Mouse (Mus musculus): ENCODE results near the gene Hsf2bp.

Hsf2bp gene

GRCm38 (mm10) chr17:31937141-31937554 is 99.0 kb downstream of the Hsf2bp start:
- no peak for DNase-seq (ENCODE audit: low spot score in 2 of 2)

- no peak for DNase-seq (ENCODE audit: low spot score in 2 of 2)
Observed at GRCm38 (mm10) chr17:31935841-31936240, 100.3 kb downstream of the Hsf2bp start.

DNA sequence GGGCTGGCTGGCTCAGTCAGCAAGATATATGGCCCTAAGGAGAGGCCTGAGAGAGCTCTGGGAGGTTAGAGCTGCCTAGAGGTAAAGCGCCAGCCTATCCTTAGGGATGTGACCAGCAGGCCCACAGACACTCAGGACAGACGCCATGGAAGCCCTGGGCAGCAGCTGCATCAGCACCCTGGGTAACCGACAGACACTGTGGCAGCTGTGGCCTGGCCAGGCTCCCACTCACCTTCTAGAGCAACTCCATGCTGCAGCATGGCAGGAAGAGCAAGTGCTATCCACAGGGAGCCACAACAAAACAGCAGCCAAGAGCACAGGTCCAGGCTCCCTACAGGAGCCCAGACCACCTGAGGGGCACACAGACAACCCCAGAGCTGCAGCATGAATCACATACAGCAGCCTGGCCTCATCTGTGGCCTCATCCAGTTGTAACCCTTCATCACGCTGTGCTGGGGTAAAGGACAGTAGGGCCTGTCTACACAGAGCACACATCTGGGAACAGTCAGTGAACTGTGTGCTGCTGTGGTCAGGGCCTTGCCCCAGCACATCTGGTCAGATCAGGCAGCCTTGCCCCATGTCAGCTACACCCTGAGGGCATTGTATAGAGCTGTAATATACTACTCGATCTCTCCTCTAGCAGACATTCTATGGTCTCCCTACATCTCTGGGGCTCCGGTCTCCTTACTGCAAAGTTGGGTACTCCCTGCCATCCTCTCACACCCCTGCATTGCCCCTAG is 100.9 kb downstream of the Hsf2bp start:
- no peak for DNase-seq (ENCODE audit: low spot score in 2 of 2)

GRCm38 (mm10) chr17:31933956-31934355 is 102.2 kb downstream of the Hsf2bp start:
- DNase-seq (ENCODE audit: low spot score in 2 of 2) = no peak

GRCm38 (mm10) chr17:31931499-31931898 is 104.7 kb downstream of the Hsf2bp start:
- DNase-seq (ENCODE audit: low spot score in 2 of 2) = no peak

- no peak for DNase-seq (ENCODE audit: low spot score in 2 of 2)
Observed at GRCm38 (mm10) chr17:31929844-31930715, 106.1 kb downstream of the Hsf2bp start.

DNA sequence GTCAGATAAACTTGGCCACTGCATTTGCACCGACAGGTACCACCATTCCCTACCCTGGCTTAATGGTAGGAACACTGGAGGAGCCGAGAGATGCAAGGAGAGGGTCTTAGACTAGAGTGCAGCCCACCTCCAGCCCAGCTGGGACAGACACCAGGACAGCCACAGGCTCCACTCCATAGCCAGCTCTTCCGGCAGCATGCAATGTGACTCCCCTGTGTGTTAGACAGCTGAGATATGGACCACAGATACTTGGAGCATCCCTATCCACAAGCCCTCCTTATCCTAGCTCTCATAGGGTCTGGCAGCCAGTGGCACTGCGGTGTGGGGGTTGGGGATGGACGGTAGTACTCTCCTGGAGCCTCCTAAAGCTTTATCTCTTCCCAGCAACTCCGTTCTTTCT is 107.1 kb downstream of the Hsf2bp start:
- no peak for DNase-seq (ENCODE audit: low spot score in 2 of 2)

DNA sequence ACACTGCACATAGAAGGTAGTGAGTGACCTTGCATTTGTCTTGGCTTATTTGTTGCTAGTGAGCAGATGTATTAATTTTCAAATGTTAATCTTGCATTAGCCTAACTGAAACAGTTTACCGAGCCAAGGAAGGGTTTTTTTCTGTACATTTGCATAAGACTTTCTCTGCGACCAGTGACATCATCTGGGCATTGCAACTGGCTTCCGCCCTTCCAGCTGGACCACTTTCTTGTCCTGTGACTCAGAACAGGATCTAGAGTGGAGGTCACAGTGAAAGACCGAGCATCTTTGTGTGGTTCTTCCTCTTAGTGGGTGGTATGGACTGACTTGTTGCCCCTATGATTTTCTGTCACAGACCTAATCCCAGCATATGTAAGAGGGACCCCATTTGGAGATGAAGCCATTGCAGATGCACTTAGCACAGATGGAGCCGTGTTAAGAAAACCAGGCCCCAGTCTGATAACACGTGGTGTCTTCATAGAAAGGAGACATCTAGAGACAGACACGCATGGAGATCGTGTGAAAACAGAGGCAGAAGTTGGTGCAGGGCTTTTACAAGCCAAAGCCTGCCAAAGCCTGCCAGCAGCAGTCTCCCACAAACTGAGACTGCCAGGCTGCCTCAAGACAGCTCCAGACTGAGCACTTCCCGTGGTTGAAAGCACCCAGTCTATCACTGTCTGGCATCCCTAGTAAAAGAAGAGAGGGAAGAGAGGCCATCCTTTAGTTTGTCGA is 108.1 kb downstream of the Hsf2bp start:
- DNase-seq (ENCODE audit: low spot score in 2 of 2) = peak in 1 of 2 experiments; percentile 13

DNA sequence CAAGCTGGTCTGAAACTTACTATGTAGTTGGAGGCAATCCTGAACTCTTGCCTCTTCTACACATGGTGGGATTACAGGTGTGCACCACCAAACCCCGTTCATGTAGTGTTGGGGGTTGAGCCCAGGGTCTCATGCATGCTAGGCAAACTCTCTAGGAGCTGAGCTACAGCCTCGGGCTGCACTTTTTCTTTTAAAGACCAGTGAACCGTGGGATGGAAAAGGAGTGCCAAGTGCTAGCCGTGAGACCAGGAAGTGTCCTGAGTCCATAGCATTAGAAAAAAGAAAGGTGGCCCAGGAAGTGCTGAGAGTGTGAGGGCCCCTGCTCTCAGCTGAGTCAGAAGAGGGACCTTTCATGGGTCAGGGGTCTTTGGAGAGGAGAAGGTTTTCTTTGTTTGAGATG is 111.9 kb downstream of the Hsf2bp start:
- no peak for DNase-seq (ENCODE audit: low spot score in 2 of 2)

- DNase-seq (ENCODE audit: low spot score in 2 of 2) = no peak
Observed at GRCm38 (mm10) chr17:31923310-31923970, 112.7 kb downstream of the Hsf2bp start.

DNA sequence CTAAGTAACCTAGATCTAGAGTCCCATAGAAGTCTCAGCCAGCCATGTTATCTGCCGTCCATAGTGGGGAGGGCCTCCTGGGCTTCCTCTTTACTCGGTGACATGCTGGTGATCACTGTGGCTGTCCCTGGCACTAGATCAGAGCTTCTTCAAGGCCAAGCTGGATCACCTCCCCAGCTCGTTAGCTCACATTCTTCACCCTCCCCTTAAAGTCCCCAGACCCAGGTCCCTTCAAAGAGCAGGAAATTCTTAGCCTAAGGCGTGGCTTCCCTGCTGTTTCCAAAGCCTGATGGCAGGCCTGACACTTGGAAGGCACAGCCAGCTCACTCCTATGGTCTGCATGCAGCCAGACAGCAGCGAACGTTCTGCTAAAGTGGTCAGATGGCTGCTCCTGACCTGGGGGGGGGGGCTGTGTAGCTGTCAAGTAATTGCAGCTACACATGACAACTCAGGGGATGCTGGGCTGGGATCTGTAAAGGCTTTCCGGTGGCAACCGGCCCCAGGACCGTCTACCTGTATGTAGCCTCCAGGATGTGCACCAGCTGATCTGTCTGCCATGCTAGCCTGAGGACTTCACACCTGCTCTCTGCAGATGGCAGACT is 115.5 kb downstream of the Hsf2bp start:
- DNase-seq (ENCODE audit: low spot score in 2 of 2) = no peak

DNA sequence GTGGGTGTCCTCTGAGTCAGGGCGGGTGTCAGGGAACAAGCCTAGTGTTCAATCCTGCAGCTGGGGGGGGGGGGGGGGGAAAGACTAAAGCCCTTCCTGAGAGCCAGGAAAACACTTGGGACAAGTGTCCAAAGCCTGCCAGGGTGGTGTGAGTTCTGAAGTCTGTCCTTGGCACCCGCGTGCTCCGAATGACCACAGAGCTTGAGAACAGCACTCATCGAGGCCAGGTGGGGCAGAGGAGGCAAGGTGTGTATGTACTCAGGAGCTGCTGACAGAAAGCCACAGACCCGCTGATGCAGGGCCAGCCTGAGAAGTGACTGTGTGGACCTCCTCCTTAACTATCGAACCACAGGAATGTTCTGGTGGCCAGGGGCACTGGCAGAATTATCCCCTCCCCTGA is 116.5 kb downstream of the Hsf2bp start:
- no peak for DNase-seq (ENCODE audit: low spot score in 2 of 2)

GRCm38 (mm10) chr17:31918374-31918773 is 117.8 kb downstream of the Hsf2bp start:
- DNase-seq (ENCODE audit: low spot score in 2 of 2) = no peak

DNA sequence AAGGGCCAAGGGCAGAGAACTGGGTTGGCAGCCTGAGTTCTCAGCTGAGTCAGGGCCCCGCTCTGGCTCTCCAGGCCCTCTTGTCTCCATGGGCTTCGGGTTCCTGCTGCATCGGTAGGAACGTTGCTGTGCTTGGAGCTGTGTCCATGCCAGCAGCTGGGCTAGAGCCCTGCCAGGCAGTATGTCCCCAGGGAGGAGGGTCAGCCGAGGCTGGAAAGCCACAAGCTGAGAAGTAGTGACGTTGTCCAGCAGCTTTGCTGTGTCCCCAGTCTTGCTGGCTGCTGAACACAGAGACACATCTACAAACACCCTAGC is 119.7 kb downstream of the Hsf2bp start:
- no peak for DNase-seq (ENCODE audit: low spot score in 2 of 2)

DNA sequence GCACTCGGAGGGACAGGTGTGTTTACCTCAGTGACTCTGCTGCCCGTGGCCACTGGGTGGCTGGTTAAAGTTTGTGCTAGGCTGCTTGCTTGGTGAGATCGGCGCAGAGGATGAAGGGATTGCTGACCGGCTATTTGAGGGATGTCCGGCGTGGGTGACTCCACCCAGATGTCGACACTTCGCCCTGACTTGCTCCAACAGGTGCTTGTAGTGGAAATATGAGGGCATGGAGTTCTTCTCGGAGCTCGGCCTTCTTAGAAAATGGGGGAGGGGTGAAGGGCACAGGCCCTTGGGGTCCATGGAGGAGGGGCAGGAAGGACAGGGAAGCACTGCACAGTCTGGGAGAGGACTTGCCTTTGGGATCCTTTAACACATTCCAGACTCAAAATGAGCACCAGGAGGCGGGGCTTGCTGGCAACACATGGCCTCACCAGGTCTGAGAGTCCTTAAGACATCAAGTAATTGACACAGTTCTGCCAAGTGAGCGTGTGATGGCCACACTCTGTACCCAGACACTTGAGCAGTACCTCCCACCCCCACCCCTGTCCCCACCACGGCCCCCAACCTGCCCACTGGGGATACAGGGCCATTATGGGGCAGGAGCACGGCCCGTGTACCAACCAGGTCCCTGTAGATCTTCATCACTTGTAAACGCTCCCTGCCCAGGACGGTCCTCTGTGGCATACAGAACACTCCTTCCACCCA is 120.2 kb downstream of the Hsf2bp start:
- no peak for DNase-seq (ENCODE audit: low spot score in 2 of 2)

- no peak for DNase-seq (ENCODE audit: low spot score in 2 of 2)
Observed at GRCm38 (mm10) chr17:31914323-31914722, 121.8 kb downstream of the Hsf2bp start.

DNA sequence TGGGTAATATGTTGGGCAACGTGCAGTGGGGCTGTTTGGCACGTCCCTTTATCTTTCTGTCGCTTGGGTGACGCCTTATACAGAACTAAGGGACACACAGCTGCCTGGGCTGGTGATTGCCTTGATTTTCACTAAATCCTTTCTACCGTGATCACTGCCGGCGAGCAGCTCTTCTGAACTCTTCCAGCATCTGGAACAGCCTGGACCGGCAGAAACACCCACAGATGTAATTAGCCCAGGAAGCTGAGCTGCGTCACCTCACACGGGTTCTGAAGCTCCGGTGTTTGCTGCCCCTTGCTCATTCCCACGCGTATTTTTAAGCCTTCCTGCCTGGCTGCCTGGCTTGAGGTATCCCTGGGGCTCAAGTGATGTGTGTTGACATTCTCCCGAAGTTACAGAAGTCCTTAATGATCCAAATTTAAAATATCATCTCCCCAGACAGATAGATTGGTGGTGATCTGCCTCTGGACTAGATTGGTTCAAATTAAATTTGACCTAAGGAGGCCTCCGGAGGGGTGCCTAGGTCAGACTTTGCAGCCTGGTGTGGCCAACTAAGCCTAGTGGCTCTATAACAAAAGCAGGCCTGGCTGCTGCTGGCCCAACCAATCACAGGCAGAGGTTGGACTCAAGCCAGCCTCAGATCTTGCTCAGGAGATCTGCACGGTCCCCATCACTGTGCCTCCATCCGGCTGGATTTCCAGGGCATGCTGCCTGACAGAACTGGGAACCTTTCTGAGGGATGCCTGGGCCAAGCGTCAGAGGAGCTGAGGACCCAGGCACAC is 123.1 kb downstream of the Hsf2bp start:
- DNase-seq (ENCODE audit: low spot score in 2 of 2) = no peak

DNA sequence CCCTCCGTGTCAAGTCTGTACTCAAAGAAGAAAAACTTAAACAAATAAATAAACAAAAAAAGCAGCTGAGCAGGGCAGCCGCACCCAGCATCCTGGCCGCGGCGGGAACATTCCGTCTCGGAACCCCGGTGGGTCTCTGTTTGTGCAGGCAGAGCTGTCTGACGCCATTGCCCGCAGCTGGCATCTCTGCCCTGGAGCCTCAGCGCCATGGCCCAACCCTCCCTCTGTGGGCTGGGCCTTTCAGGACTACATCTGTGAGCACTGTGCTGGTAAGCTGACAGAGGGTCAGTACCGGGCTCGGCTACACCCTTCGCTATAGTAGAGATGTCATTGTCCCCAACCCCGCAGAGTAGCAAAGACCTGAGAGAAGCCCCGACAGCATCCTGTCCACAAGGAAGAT is 123.8 kb downstream of the Hsf2bp start:
- no peak for DNase-seq (ENCODE audit: low spot score in 2 of 2)

DNA sequence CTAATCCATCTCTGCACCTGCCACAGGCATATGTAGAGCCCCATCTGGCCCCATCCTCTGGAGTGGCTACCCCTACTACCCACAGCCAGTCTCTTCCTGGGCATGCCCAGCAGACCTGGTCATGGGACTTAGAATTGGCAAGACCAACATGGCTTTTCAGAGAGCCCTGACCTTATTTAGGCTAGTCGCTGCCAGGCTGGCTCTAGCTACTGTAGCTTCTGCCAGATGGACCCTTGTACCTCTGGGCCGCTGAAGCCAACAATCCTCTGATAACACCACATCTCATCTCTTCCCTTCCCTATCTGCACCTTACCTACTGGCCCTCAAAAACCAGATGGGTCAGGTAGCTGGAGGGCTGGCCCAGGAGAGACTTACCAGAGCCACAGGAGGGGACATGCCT is 127.2 kb downstream of the Hsf2bp start:
- DNase-seq (ENCODE audit: low spot score in 2 of 2) = no peak

- DNase-seq (ENCODE audit: low spot score in 2 of 2) = no peak
Observed at GRCm38 (mm10) chr17:31906441-31906840, 129.7 kb downstream of the Hsf2bp start.
